Comparison of ENCODE assay signal across 11 mouse cellular contexts in genomic region chr10:13256196-13256595, GRCm38 (mm10).
A peak's percentile ranks its signal among the peaks of the same experiment; 100 is the strongest.
DNase-seq lines count a peak whose midpoint lies in the region; ATAC-seq lines count a peak whose summit lies in the region.
"Had no signal": no experiment of that assay in that cellular context is flagged by ENCODE, and none has a peak within 500 bp of the region (broad histone marks: within the 10 kb centered on the region; RNA-seq: fewer than 3 reads in every experiment).

No protein-coding gene starts in this region.

- H3K27ac ChIP-seq in heart, embryonic 12.5 days (ENCODE audit: poor library complexity, severe bottlenecking), result peak overlapping the region; percentile 49
- H3K27ac ChIP-seq: limb, embryonic 13.5 days had no signal

- ATAC-seq in heart, embryonic 12.5 days (ENCODE audit: insufficient number of reproducible peaks, low FRiP score), result peak; percentile 54; the same call in 1 of the 2 replicates

- H3K9ac ChIP-seq in heart, embryonic 12.5 days, result no peak overlapping the region; the same call in 1 of the 2 replicates
- H3K9ac ChIP-seq: limb, embryonic 13.5 days had no signal

- no peak overlapping the region for H3K4me3 ChIP-seq in heart, embryonic 12.5 days
- H3K4me3 ChIP-seq: limb, embryonic 13.5 days had no signal

- H3K4me1 ChIP-seq in heart, embryonic 12.5 days (replicated peaks), result peaks cover 30% of the 10 kb centered on the region
- H3K4me1 ChIP-seq: limb, embryonic 13.5 days had no signal

- H3K27me3 ChIP-seq in heart, embryonic 12.5 days (replicated peaks), result no peaks in the 10 kb centered on the region
- H3K27me3 ChIP-seq: limb, embryonic 13.5 days had no signal

- H3K4me2 ChIP-seq in heart, embryonic 12.5 days, result no peak overlapping the region
- H3K4me2 ChIP-seq: limb, embryonic 13.5 days had no signal

- no peaks in the 10 kb centered on the region for H3K9me3 ChIP-seq in heart, embryonic 12.5 days (replicated peaks)
- H3K9me3 ChIP-seq: limb, embryonic 13.5 days had no signal

- peaks cover 67% of the 10 kb centered on the region for H3K36me3 ChIP-seq in heart, embryonic 12.5 days

- 42% methylated on average over 7 of the region's 7 CpGs for WGBS in heart, embryonic 12.5 days

- peak; percentile 91 for DNase-seq in heart, adult 11 months
- no peak for DNase-seq in heart, postnatal 4 days
- peak; percentile 26 for DNase-seq in kidney, postnatal 14 days
- DNase-seq in retina, embryonic 14.5 days (ENCODE audit: low spot score), result peak; percentile 27
- no peak for DNase-seq in natural killer cell, adult 2 months (ENCODE audit: low spot score in 2 of 2)
- no peak for DNase-seq in left cerebral cortex, adult 11 months (ENCODE audit: low spot score)
- DNase-seq in left cerebral cortex, adult 9 months (ENCODE audit: low spot score in 2 of 2), result no peak
- DNase-seq: cerebellum, postnatal 36 days; midbrain, embryonic 14.5 days had no signal

Comparison
In these comparisons a context has a peak if more than half of its experiments do, and no peak if none do; other contexts are left out.
1. DNase-seq: peak in heart, adult 11 months (single experiment), kidney, postnatal 14 days (single experiment) and retina, embryonic 14.5 days (single experiment); none in heart, postnatal 4 days (single experiment), natural killer cell, adult 2 months (0 of 2), left cerebral cortex, adult 11 months (single experiment) and left cerebral cortex, adult 9 months (0 of 2).